Mouse (Mus musculus) cortical plate, adult 2 months (tissue): ENCODE measurements at regions not wholly inside any gene's neighbourhood (a gene's known extent, or its start where the extent isn't known, plus 50 kb on each side); places are given as distances from the start of the nearest gene placed in this dataset.

Source experiments
- CTCF ChIP-seq: fragments of 200-500 bp; IDR thresholded peaks from 2 replicates; pipeline ENCODE4 v1.5.1; 2011; ENCODE audit warnings: mild to moderate bottlenecking, control low read depth, low read length; ENCODE audit not compliant: insufficient read depth; ENCODE audit errors: extremely low read depth
- POLR2A ChIP-seq: fragments of 200-500 bp; IDR thresholded peaks from 2 replicates; pipeline ENCODE4 v1.6.1; 2011; ENCODE audit warnings: mild to moderate bottlenecking, low read length, control low read depth; ENCODE audit not compliant: insufficient read depth; ENCODE audit errors: extremely low read depth

- no peak for TF ChIP-seq CTCF
- TF ChIP-seq POLR2A = no peak
Observed at GRCm38 (mm10) chr4:51885460-51885859, 553.6 kb upstream of the Smc2 start.
